Mouse (Mus musculus) heart, adult 2 months (tissue): ENCODE data around the gene Trappc3. TPM values are rescaled to one million over a fixed set of nuclear protein-coding genes. Genes with fewer than 3 reads are reported as not detected.

Experiments used
- DNase-seq, 2 experiments: peaks; one replicate each; pipeline ENCODE4 v3.0.0; 2021
- H3K27ac ChIP-seq: fragments of 200-600 bp; 2 replicates; pipeline ENCODE4 v1.8.1; 2022
- H3K27me3 ChIP-seq: fragments of 200-500 bp; 2 replicates; pipeline ENCODE4 v1.6.1; 2012; ENCODE audit warnings: mild to moderate bottlenecking, low read length, inconsistent platforms, mixed read lengths; ENCODE audit not compliant: control insufficient read depth, insufficient read depth
- H3K36me3 ChIP-seq: fragments of 200-500 bp; 2 replicates; pipeline ENCODE4 v1.6.1; 2012; ENCODE audit warnings: low read length, inconsistent platforms; ENCODE audit not compliant: control insufficient read depth, insufficient read depth
- H3K4me1 ChIP-seq: fragments of 200-500 bp; 2 replicates; pipeline ENCODE4 v1.6.1; 2011; ENCODE audit warnings: low read length; ENCODE audit not compliant: control insufficient read depth, insufficient read depth
- H3K4me3 ChIP-seq: fragments of 200-600 bp; 2 replicates; pipeline ENCODE4 v1.8.1; 2022
- H3K79me2 ChIP-seq: fragments of 200-500 bp; replicated peaks from 2 replicates; pipeline ENCODE4 v1.6.1; 2012; ENCODE audit warnings: mild to moderate bottlenecking, inconsistent platforms, low read length, moderate library complexity, mixed read lengths; ENCODE audit not compliant: control insufficient read depth, insufficient read depth
- H3K9ac ChIP-seq: fragments of 200-500 bp; 2 replicates; pipeline ENCODE4 v1.6.1; 2012; ENCODE audit warnings: low read depth, mild to moderate bottlenecking, control low read depth, inconsistent platforms, low read length, mixed read lengths
- CTCF ChIP-seq: fragments of 200-600 bp; IDR thresholded peaks from 2 replicates; pipeline ENCODE4 v1.8.1; 2022; ENCODE audit warnings: antibody characterized with exemption, mild to moderate bottlenecking, moderate library complexity
- EP300 ChIP-seq: fragments of 200-500 bp; IDR thresholded peaks from 2 replicates; pipeline ENCODE4 v1.6.1; 2011; ENCODE audit warnings: low read depth, low read length, control low read depth; ENCODE audit not compliant: insufficient read depth
- POLR2A ChIP-seq: fragments of 200-500 bp; IDR thresholded peaks from 2 replicates; pipeline ENCODE4 v1.6.1; 2011; ENCODE audit warnings: mild to moderate bottlenecking, low read depth, low read length, control low read depth; ENCODE audit not compliant: insufficient read depth
- WGBS: fragments of 180-500 bp; shearing (Covaris S2); methylation state at CpG from one replicate; pipeline ENCODE4 v1.1.7; 2018; 5-methylcytosine and 5-hydroxymethylcytosine counted together
- intact Hi-C: fragments of 180-260 bp; cut with DNase I; formaldehyde crosslinking; loops from one replicate; pipeline ENCODE4 v1.15.1; 2025
- polyA plus RNA-seq: library from polyadenylated mRNA; depleted of rRNA; stranded (reverse); fragments of >200 nt; gene quantifications from 2 replicates; pipeline ENCODE4 v1.2.3, GENCODE M21; 2012; rRNA removed
- total RNA-seq, 2 experiments: library from RNA; stranded (reverse); gene quantifications; 2 replicates each; pipeline ENCODE4 v1.2.3; 2021

Trappc3 gene
- total and polyA plus RNA-seq, 3 experiments: 41.0 to 49.5 (median 46.3) TPM

DNA sequence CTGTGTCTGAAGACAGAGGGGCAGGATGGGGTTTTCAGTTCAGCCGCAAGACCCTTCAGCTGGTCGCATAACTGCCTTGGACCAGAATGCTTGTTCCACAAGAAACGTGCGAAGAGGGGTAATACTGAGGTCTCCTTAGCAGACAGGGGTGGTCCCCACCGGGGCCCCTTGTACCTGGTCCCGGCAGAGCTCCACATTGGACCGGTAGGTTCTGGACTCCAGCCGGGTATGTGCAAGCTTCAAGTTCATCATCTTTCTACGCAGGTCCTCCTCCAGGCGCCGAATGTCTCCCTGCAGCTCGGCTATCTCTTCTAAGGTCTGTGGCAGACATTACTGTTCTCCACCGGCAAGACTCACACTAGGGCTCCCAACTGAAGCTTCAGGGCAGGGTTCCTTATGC is 60.5 kb downstream of the Trappc3 start:
- no peaks in the 10 kb centered on the region for H3K36me3 ChIP-seq
- no peak overlapping the region for H3K27ac ChIP-seq
- TF ChIP-seq CTCF: no peak
- TF ChIP-seq POLR2A: no peak
- TF ChIP-seq EP300: no peak
- H3K27me3 ChIP-seq: no peaks in the 10 kb centered on the region
- no peak for DNase-seq
- no peaks in the 10 kb centered on the region for H3K4me1 ChIP-seq
- 92% methylated on average over 13 of the region's 13 CpGs for WGBS
- intact Hi-C loops: loop anchor here (5.0 kb wide), 1 partner anchor 105 kb away; the partner anchor contains the start of gene Ago3
- H3K4me3 ChIP-seq: no peak overlapping the region
- H3K79me2 ChIP-seq: no peaks in the 10 kb centered on the region; the same call in 1 of the 2 replicates
- no peak overlapping the region for H3K9ac ChIP-seq

DNA sequence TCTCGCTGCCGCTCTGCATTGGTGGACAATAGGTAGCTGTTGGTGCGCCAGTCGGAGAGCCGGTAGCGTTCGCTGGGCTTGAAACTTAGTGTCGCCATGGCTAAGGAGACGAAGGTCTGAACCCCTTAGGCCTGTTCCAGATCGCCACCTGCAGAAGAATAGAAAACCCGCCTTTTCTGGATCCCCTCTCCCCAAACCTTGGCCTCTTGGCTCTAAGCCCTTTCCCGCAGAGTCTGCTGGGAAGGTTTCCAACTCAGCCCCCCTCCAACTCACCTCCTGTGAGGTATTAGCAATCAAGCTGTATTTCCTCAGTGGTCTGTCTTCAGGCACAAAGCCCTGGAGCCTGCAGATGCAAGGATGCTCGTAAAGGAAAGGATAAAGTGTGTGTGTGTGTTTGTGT is 62.7 kb downstream of the Trappc3 start:
- no peak overlapping the region for H3K9ac ChIP-seq
- no peaks in the 10 kb centered on the region for H3K27me3 ChIP-seq
- no peaks in the 10 kb centered on the region for H3K4me1 ChIP-seq
- no peaks in the 10 kb centered on the region; the same call in 1 of the 2 replicates for H3K79me2 ChIP-seq
- 61% methylated on average over 13 of the region's 13 CpGs for WGBS
- no peaks in the 10 kb centered on the region for H3K36me3 ChIP-seq
- no peak for DNase-seq
- no peak overlapping the region for H3K4me3 ChIP-seq
- intact Hi-C loops: loop anchor here (5.0 kb wide), 1 partner anchor 102 kb away; the partner anchor contains the start of gene Ago3
- TF ChIP-seq EP300 (no peak), CTCF (no peak), POLR2A (no peak)
- H3K27ac ChIP-seq: no peak overlapping the region

DNA sequence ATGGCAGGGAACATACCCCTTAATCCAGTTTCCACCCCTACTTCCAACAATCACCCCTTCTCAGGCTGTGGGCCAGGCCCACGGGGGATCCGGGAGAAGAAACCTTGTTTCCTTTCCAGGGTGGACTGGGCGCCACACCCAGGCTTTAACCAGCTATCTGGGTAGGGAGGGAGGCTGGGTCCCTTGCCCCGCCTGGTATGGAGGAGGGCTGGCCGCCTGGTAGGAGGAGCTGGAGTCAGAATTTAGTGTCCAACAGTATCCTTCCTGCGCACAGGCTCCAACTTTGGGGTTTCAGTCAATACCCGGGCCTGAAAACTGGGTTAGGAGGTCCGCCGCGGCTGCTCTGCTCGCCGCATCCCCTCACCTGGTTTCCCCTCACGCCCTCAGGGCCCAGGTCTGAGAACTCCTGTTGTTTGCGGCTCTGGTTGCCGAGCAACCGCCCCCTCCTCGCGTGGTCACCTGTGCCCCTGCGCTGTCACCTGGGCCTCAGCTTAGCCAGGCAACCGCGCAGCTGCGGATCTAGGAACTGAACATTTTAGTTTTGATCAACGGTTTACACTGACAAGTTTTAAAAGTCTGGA is 63.2 kb downstream of the Trappc3 start, which contains the start of gene Tekt2:
Gene Tekt2, minus strand, starts transcription at position 408 of the 581 bp plus-strand sequence.
- TF ChIP-seq CTCF (no peak), POLR2A (no peak), EP300 (no peak)
- DNase-seq: no peak
- no peaks in the 10 kb centered on the region for H3K36me3 ChIP-seq
- H3K79me2 ChIP-seq: no peaks in the 10 kb centered on the region; the same call in 1 of the 2 replicates
- 28% methylated on average over 23 of the region's 23 CpGs for WGBS
- no peak within 1 kb of the TSS for H3K9ac ChIP-seq
- H3K27me3 ChIP-seq: no peaks in the 10 kb centered on the region
- intact Hi-C loops: no loop called here
- H3K4me1 ChIP-seq: no peaks in the 10 kb centered on the region
- H3K4me3 ChIP-seq: no peak within 1 kb of the TSS
- H3K27ac ChIP-seq: no peak within 1 kb of the TSS

Other genes with a start within 250 kb of the Trappc3 start
- gene Csf3r, start 237.8 kb upstream of the Trappc3 start, total RNA-seq: 1 to 10 TPM; 1.6 to 1.8 TPM
- 2.9 and 9.0 TPM in 2 replicates for gene Csf3r, start 237.8 kb upstream of the Trappc3 start, polyA plus RNA-seq
- 10 to 100 TPM; 74.9 to 78.1 TPM for gene Mrps15, start 215.4 kb upstream of the Trappc3 start, total RNA-seq
- gene Mrps15, start 215.4 kb upstream of the Trappc3 start, polyA plus RNA-seq: 33.7 and 40.4 TPM in 2 replicates
- 1 to 10 TPM; 1.6 to 2.8 TPM for gene Oscp1, start 203.8 kb upstream of the Trappc3 start, total RNA-seq
- gene Oscp1, start 203.8 kb upstream of the Trappc3 start, polyA plus RNA-seq: 1.00 and 1.2 TPM in 2 replicates
- gene Lsm10, start 165.7 kb upstream of the Trappc3 start, total RNA-seq: 10 to 100 TPM; 17.0 to 18.9 TPM
- gene Lsm10, start 165.7 kb upstream of the Trappc3 start, polyA plus RNA-seq: 33.1 and 33.8 TPM in 2 replicates
- 10 to 100 TPM; 41.6 to 53.8 TPM for gene Stk40, start 158.4 kb upstream of the Trappc3 start, total RNA-seq
- 36.3 and 36.7 TPM in 2 replicates for gene Stk40, start 158.4 kb upstream of the Trappc3 start, polyA plus RNA-seq
- gene Eva1b, start 114.6 kb upstream of the Trappc3 start, total RNA-seq: 10 to 100 TPM in 1 of 2 experiments, 1 to 10 TPM in 1; 9.5 to 11.9 TPM
- gene Eva1b, start 114.6 kb upstream of the Trappc3 start, polyA plus RNA-seq: 15.2 and 19.7 TPM in 2 replicates
- gene Sh3d21, start 98.8 kb upstream of the Trappc3 start, total RNA-seq: 1 to 10 TPM; 1.5 to 2.7 TPM
- gene Sh3d21, start 98.8 kb upstream of the Trappc3 start, polyA plus RNA-seq: 1.9 and 2.0 TPM in 2 replicates
- 100 to 1,000 TPM; 100 to 118 TPM for gene Thrap3, start 59.6 kb upstream of the Trappc3 start, total RNA-seq
- gene Thrap3, start 59.6 kb upstream of the Trappc3 start, polyA plus RNA-seq: 37.9 and 61.4 TPM in 2 replicates
- 100 to 1,000 TPM; 253 to 267 TPM for gene Map7d1, start 6.0 kb upstream of the Trappc3 start, total RNA-seq
- gene Map7d1, start 6.0 kb upstream of the Trappc3 start, polyA plus RNA-seq: 149 and 161 TPM in 2 replicates
- under 1 TPM; 0.57 to 0.66 TPM for gene Col8a2, start 24.5 kb downstream of the Trappc3 start, total RNA-seq
- 0.45 and 0.91 TPM in 2 replicates for gene Col8a2, start 24.5 kb downstream of the Trappc3 start, polyA plus RNA-seq
- 10 to 100 TPM; 12.9 to 13.0 TPM for gene Adprhl2, start 59.4 kb downstream of the Trappc3 start, total RNA-seq
- gene Adprhl2, start 59.4 kb downstream of the Trappc3 start, polyA plus RNA-seq: 14.7 and 16.0 TPM in 2 replicates
- under 1 TPM; 0.37 to 0.39 TPM for gene Tekt2, start 63.4 kb downstream of the Trappc3 start, total RNA-seq
- 1.5 and 1.9 TPM in 2 replicates for gene Tekt2, start 63.4 kb downstream of the Trappc3 start, polyA plus RNA-seq
- 10 to 100 TPM; 11.0 to 12.6 TPM for gene Ago3, start 167.2 kb downstream of the Trappc3 start, total RNA-seq
- gene Ago3, start 167.2 kb downstream of the Trappc3 start, polyA plus RNA-seq: 6.4 and 7.1 TPM in 2 replicates
- 10 to 100 TPM; 11.5 to 12.3 TPM for gene Ago1, start 206.3 kb downstream of the Trappc3 start, total RNA-seq
- gene Ago1, start 206.3 kb downstream of the Trappc3 start, polyA plus RNA-seq: 7.5 and 12.1 TPM in 2 replicates